Mouse (Mus musculus) gastrocnemius, postnatal 4 days (tissue): Measurements from ENCODE around the gene Megf8. TPM values are rescaled to one million over a fixed set of nuclear protein-coding genes. Genes with fewer than 3 reads are reported as not detected.

Source experiments
- DNase-seq, 2 experiments: peaks; one replicate each; pipeline ENCODE4 v3.0.0; 2021 to 2022; ENCODE audit warnings: low spot score in 2 of 2, mixed read lengths in 2 of 2
- total RNA-seq, 2 experiments: library from RNA; stranded (reverse); gene quantifications; 2 replicates each; pipeline ENCODE4 v1.2.3; 2021

Gene Megf8
- total RNA-seq, 2 experiments from 2014 or later, result 34.9 to 40.4 TPM

DNA sequence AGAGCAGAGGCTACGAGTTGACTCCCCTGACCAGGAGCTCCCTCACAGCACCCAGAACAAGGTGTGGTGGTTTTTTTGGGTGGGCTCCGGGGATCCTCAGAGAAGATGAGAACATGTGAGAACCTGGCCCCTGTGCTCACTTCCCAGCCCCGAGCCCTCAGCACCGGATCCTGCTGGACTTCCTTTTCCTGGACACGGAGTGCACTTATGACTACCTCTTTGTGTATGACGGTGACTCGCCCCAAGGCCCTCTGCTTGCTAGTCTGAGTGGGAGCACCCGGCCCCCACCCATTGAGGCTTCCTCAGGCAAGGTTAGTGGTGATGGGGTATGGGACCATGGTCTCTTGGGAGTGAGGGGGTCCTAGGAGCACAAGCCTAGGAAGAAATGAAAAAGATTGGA lies 9.3 kb downstream of the Megf8 start:
- DNase-seq, result no peak

DNA sequence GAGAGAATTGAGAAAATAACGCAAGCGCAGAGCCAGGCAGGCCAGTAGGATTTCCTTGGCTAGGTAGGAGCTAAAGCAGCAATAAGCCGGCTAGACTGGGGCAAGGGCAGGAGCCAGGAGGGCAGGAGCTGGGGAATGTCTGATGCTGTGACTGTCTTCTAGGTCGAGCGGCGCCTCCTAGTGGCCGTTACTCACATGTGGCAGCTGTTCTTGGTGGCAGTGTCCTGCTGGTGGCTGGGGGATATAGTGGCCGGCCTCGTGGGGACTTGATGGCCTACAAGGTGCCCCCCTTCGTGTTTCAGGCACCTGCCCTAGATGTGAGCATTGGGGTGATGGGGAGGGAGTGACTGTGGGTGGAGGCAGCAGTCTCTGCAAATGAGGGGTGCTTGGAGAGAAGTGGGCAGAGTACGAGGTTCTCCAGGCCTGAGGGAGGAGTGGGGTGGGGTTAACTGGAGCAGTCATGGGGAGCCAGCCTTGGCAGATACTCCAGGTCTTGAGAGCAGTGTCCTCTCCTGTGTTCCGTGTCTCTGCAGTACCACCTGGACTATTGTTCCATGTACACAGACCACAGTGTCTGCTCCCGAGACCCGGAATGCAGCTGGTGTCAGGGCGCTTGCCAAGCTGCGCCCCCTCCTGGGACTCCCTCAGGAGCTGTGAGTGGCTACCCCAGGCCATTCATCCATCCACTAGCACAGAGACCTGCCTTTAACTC lies 16.8 kb downstream of the Megf8 start:
- peak in 1 of 2 experiments; percentile 75 for DNase-seq

DNA sequence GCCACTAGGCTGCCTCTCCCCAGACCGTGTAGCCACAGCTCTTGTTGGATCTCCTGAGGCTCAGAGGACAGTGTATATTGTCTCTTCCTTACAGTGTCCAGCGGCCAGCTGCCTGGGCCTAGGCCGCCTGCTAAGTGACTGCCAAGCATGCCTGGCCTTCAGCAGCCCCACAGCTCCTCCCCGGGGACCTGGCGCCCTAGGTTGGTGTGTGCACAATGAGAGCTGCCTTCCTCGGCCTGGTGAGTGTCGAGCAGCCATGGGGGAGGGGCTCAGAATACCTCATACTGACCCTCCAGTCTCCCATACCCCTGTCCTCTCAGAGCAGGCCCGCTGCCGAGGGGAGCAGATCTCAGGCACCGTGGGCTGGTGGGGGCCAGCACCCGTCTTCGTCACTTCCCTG lies 17.5 kb downstream of the Megf8 start:
- DNase-seq, result no peak

DNA sequence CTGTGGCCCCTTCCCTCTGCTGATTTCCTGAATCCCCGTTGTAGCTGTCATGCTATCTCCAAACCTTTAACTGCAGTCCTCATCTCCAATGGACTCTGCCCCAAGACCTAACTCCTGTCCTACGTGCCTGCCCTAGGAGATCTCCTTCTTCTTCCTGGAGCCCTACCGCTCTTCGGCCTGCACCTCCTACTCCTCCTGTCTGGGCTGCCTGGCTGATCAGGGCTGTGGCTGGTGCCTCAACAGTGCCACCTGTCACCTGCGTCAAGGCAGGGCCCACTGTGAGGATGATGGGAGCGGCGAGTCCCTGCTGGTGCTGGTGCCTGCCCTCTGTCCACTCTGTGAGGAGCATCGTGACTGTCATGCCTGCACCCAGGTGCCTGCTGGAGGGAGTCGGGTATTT lies 22.4 kb downstream of the Megf8 start:
- no peak for DNase-seq

- no peak for DNase-seq
Observed at GRCm38 (mm10) chr7:25341000-25341784, 24.2 kb downstream of the Megf8 start.

GRCm38 (mm10) chr7:25348861-25349260 lies 31.9 kb downstream of the Megf8 start:
- DNase-seq, result no peak

- peak in 1 of 2 experiments; percentile 43 for DNase-seq
Observed at GRCm38 (mm10) chr7:25358721-25359206, 41.8 kb downstream of the Megf8 start.

DNA sequence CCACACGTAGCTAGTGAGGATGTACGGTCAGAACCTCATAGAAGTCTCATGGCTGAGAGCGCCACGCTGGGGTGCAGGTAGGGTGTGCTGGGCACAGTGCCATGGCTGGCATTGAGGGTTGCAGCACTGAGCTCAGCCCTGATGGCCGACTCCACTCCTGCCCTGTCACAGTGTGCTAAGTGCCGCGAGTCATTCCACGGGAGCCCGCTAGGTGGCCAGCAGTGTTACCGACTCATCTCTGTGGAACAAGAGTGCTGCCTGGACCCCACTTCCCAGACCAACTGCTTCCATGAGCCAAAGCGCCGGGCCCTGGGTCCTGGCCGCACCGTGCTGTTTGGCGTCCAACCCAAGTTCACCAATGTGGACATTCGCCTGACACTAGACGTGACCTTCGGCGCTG lies 46.2 kb downstream of the Megf8 start:
- DNase-seq, result no peak

- no peak for DNase-seq
Observed at GRCm38 (mm10) chr7:25363632-25364031, 46.7 kb downstream of the Megf8 start.

GRCm38 (mm10) chr7:25365937-25366625 lies 49.1 kb downstream of the Megf8 start:
- no peak for DNase-seq

- DNase-seq, result no peak
Observed at GRCm38 (mm10) chr7:25367632-25368293, 50.8 kb downstream of the Megf8 start.

DNA sequence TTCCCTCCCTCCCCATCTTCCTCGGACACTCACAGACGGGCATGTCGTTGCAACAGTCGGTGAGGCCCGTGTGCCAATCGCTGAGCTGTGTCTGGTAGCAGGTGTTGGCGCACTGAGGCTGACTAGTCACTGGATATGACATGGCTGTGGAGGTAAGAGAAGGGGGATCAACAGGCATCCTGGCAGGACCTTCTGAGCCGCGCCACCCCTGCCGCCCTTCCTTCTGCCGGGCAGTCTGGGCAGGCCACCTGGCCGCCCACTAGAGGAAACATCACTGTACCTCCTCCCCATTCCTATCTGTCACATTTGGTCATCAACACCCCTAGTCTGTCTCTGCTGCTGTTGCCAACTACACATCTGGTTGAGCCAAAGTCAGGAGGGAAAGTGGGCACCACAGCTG lies 51.4 kb downstream of the Megf8 start:
- DNase-seq, result no peak

DNA sequence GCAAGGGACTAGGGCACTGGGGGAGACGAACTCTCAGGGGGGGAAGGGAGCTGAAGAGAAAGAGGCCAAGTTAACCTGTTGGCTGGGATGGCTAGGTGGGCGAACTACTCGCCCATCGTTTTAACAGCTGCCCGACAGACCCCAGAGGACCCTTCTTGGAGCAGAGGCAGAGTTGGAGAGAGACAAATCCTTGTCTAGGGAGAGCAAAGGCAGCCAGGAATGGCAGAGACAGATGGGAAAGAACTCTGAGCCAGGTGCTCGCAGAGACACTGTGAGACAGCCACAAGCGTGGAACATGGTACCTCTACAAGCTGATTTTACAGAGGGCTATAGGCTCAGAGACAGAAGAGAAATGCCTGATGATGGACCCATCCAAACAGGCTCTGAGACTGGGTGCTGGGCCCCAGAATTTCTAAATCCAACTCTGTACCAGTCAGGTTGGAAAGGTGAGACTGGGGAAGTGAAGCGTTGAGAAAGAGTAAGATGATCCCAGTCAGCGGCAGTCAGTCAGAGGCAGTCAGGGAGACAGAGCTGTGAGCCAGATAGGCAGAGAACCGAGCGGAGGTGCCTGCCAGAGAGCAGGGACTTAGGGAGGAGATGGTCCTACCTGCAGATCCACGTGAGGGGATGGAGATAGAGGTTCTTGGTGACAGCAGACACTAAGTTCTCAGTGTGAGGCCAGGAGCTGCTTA lies 52.2 kb downstream of the Megf8 start, which contains the start of gene Cnfn:
Cnfn (minus strand) TSS at position 667 of the 692 bp plus-strand sequence.
- DNase-seq, result no peak

DNA sequence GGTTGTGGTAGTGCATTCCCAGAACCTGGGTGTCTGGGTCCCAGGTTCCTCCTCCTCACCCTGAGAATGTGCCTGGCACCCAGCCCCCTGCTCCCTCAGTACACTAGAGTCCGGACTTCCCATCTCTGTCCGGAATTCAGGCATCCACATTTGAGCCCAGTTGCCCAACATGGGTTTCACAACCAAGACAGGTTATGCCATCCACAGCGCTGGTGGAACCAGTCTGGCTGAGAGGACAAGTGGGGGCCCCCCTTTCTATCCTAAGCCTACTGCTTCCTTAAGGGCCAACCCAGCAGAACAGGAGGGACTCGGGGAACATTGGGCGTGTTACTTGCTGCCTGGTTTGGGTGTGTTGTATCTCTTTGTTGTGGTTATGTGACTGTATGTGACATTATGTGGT lies 55.5 kb downstream of the Megf8 start:
- no peak for DNase-seq

DNA sequence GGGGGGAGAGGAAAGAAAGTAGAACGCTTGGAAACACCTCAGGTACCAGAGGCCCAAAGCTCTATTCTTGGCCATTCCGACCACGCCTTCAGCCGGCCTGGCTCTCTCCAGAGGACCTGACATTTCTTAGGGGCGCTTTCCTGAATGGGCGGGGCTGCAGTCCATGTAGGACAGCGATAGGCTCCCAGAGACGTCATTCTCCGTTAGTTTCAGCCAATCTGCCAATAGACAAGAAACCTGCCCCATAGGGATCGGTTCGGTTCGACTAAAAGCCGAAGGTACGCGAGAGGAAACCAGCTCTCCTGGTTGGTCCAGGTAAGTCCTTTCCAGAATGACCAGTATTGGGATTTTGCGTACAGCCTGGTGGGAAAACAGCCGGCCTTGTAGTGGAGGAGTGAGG lies 59.6 kb downstream of the Megf8 start:
- peak in 1 of 2 experiments; percentile 71 for DNase-seq

DNA sequence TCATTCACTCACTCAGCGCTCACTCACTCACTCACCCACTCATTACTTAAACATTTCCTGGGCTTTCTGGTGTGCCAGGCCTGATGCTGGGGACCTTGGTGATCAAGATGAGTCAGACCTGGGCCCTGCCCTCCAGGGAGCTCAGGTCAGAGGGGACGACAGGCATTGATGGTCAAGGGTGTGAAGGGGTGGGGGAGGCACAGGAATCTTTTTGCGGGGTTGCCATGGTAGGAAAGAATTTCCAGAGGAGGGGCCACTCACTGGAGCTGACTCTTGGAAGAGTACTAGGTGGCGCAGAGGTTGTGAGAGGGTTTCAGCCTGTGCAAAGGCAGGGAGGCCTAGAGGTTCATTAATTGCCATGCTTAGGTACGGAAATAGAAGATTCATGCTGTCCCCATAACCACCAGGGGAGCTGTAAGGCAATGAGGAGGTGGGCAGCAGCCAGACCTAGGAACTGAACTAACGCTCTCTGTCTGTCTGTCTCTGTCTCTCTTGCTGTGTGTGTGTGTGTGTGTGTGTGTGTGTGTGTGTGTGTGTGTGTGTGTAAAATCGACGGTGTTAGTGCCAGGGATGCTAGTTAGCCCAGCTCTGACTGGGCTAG lies 60.2 kb downstream of the Megf8 start:
- DNase-seq, result no peak

GRCm38 (mm10) chr7:25378181-25379100 lies 61.5 kb downstream of the Megf8 start:
- no peak for DNase-seq

- DNase-seq, result peak in 1 of 2 experiments; percentile 60
Observed at GRCm38 (mm10) chr7:25379551-25380351, 62.8 kb downstream of the Megf8 start.
